Mouse (Mus musculus) myocyte (in vitro differentiated cells): ENCODE measurements around the gene Nap1l1.

Source experiments
- CEBPB ChIP-seq: IDR thresholded peaks from 2 replicates; pipeline ENCODE4 v1.6.1; 2011; ENCODE audit warnings: mild to moderate bottlenecking, moderate library complexity; ENCODE audit not compliant: poor library complexity, insufficient read depth, severe bottlenecking
- E2F4 ChIP-seq: IDR thresholded peaks from one replicate; pipeline ENCODE4 v1.6.1; 2011; ENCODE audit warnings: mild to moderate bottlenecking, control low read depth, moderate library complexity; ENCODE audit not compliant: insufficient read depth
- MAX ChIP-seq: IDR thresholded peaks from one replicate; pipeline ENCODE4 v1.6.1; 2011; ENCODE audit warnings: low read depth, mild to moderate bottlenecking, control low read depth
- MYOD1 ChIP-seq, 3 experiments: IDR thresholded peaks; one replicate each; pipeline ENCODE4 v1.6.1; 2011; ENCODE audit warnings: control low read depth in 2 of 3, low read depth in 2 of 3, mild to moderate bottlenecking in 2 of 3, moderate library complexity in 1 of 3; ENCODE audit not compliant: insufficient read length in 2 of 3, control insufficient read depth in 1 of 3
- MYOG ChIP-seq, 3 experiments: IDR thresholded peaks; one replicate each; pipeline ENCODE4 v1.6.1; 2011; ENCODE audit warnings: control low read depth in 2 of 3, low read depth in 2 of 3, mild to moderate bottlenecking in 2 of 3; ENCODE audit not compliant: insufficient read length in 2 of 3, control insufficient read depth in 1 of 3, insufficient read depth in 1 of 3
- POLR2A ChIP-seq: IDR thresholded peaks from one replicate; pipeline ENCODE4 v1.6.1; 2011; ENCODE audit warnings: low read depth, mild to moderate bottlenecking, control low read depth, moderate library complexity; ENCODE audit not compliant: insufficient read length
- POLR2AphosphoS2 ChIP-seq: IDR thresholded peaks from one replicate; pipeline ENCODE4 v1.6.1; 2011; ENCODE audit warnings: low read depth, control low read depth; ENCODE audit not compliant: insufficient read length
- REST ChIP-seq: IDR thresholded peaks from one replicate; pipeline ENCODE4 v1.6.1; 2011; ENCODE audit warnings: mild to moderate bottlenecking, control low read depth, moderate library complexity; ENCODE audit not compliant: insufficient read depth, insufficient read length
- TCF12 ChIP-seq: IDR thresholded peaks from one replicate; pipeline ENCODE4 v1.6.1; 2011; ENCODE audit warnings: mild to moderate bottlenecking, control low read depth; ENCODE audit not compliant: poor library complexity, insufficient read depth, severe bottlenecking
- TCF3 ChIP-seq: IDR thresholded peaks from one replicate; pipeline ENCODE4 v1.6.1; 2011; ENCODE audit warnings: low read depth, control low read depth; ENCODE audit not compliant: insufficient read length
- USF1 ChIP-seq: IDR thresholded peaks from one replicate; pipeline ENCODE4 v1.6.1; 2011; ENCODE audit warnings: low read depth, mild to moderate bottlenecking, control low read depth, moderate library complexity

DNA sequence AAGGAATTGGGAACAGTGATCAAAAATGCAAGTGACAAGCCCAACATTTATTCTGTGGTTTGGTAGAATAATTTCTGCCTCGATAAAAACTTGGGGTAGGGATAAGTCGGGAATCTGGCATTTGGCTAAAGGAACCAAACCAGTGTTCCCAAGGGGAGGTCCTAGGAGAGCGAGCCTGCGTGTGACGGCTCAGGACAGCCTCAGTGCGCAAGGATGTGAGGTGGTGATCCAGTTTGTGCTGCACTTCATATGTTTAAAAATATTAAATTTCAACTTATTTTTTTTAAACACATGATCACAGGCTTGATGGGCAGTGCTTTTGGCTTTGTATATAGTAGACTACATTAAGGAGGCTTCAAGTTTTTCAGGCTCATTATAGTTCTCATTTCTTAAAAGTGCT is 26.9 kb downstream of the Nap1l1 start:
- no peak for TF ChIP-seq POLR2A
- no peak for TF ChIP-seq TCF12
- no peak for TF ChIP-seq USF1
- no peak for TF ChIP-seq MYOD1 (IDR thresholded peaks at IDR 0.05; ENCODE audit: control insufficient read depth in 1 of 3, insufficient read length in 2 of 3, low read depth in 2 of 3)
- no peak for TF ChIP-seq MAX
- no peak for TF ChIP-seq TCF3
- TF ChIP-seq MYOG (IDR thresholded peaks at IDR 0.05; ENCODE audit: control insufficient read depth in 1 of 3, insufficient read depth in 1 of 3, insufficient read length in 2 of 3, low read depth in 2 of 3): no peak
- TF ChIP-seq CEBPB: no peak
- no peak for TF ChIP-seq POLR2AphosphoS2
- TF ChIP-seq E2F4: no peak
- no peak for TF ChIP-seq REST
